Mouse (Mus musculus) heart, adult 2 months (tissue): ENCODE results near the gene Tmem212. TPM values are rescaled to one million over a fixed set of nuclear protein-coding genes. Genes with fewer than 3 reads are reported as not detected.

Experiments used
- DNase-seq, 2 experiments: peaks; one replicate each; pipeline ENCODE4 v3.0.0; 2021
- H3K27ac ChIP-seq: fragments of 200-600 bp; 2 replicates; pipeline ENCODE4 v1.8.1; 2022
- H3K27me3 ChIP-seq: fragments of 200-500 bp; 2 replicates; pipeline ENCODE4 v1.6.1; 2012; ENCODE audit warnings: mild to moderate bottlenecking, low read length, inconsistent platforms, mixed read lengths; ENCODE audit not compliant: control insufficient read depth, insufficient read depth
- H3K36me3 ChIP-seq: fragments of 200-500 bp; 2 replicates; pipeline ENCODE4 v1.6.1; 2012; ENCODE audit warnings: low read length, inconsistent platforms; ENCODE audit not compliant: control insufficient read depth, insufficient read depth
- H3K4me1 ChIP-seq: fragments of 200-500 bp; 2 replicates; pipeline ENCODE4 v1.6.1; 2011; ENCODE audit warnings: low read length; ENCODE audit not compliant: control insufficient read depth, insufficient read depth
- H3K4me3 ChIP-seq: fragments of 200-600 bp; 2 replicates; pipeline ENCODE4 v1.8.1; 2022
- H3K79me2 ChIP-seq: fragments of 200-500 bp; replicated peaks from 2 replicates; pipeline ENCODE4 v1.6.1; 2012; ENCODE audit warnings: mild to moderate bottlenecking, inconsistent platforms, low read length, moderate library complexity, mixed read lengths; ENCODE audit not compliant: control insufficient read depth, insufficient read depth
- H3K9ac ChIP-seq: fragments of 200-500 bp; 2 replicates; pipeline ENCODE4 v1.6.1; 2012; ENCODE audit warnings: low read depth, mild to moderate bottlenecking, control low read depth, inconsistent platforms, low read length, mixed read lengths
- CTCF ChIP-seq: fragments of 200-600 bp; IDR thresholded peaks from 2 replicates; pipeline ENCODE4 v1.8.1; 2022; ENCODE audit warnings: antibody characterized with exemption, mild to moderate bottlenecking, moderate library complexity
- EP300 ChIP-seq: fragments of 200-500 bp; IDR thresholded peaks from 2 replicates; pipeline ENCODE4 v1.6.1; 2011; ENCODE audit warnings: low read depth, low read length, control low read depth; ENCODE audit not compliant: insufficient read depth
- POLR2A ChIP-seq: fragments of 200-500 bp; IDR thresholded peaks from 2 replicates; pipeline ENCODE4 v1.6.1; 2011; ENCODE audit warnings: mild to moderate bottlenecking, low read depth, low read length, control low read depth; ENCODE audit not compliant: insufficient read depth
- WGBS: fragments of 180-500 bp; shearing (Covaris S2); methylation state at CpG from one replicate; pipeline ENCODE4 v1.1.7; 2018; 5-methylcytosine and 5-hydroxymethylcytosine counted together
- intact Hi-C: fragments of 180-260 bp; cut with DNase I; formaldehyde crosslinking; loops from one replicate; pipeline ENCODE4 v1.15.1; 2025
- polyA plus RNA-seq: library from polyadenylated mRNA; depleted of rRNA; stranded (reverse); fragments of >200 nt; gene quantifications from 2 replicates; pipeline ENCODE4 v1.2.3, GENCODE M21; 2012
- total RNA-seq, 2 experiments: library from RNA; stranded (reverse); gene quantifications; 2 replicates each; pipeline ENCODE4 v1.2.3; 2021

Gene Tmem212
- total and polyA plus RNA-seq, 3 experiments = 4.9 TPM; not detected in 2

DNA sequence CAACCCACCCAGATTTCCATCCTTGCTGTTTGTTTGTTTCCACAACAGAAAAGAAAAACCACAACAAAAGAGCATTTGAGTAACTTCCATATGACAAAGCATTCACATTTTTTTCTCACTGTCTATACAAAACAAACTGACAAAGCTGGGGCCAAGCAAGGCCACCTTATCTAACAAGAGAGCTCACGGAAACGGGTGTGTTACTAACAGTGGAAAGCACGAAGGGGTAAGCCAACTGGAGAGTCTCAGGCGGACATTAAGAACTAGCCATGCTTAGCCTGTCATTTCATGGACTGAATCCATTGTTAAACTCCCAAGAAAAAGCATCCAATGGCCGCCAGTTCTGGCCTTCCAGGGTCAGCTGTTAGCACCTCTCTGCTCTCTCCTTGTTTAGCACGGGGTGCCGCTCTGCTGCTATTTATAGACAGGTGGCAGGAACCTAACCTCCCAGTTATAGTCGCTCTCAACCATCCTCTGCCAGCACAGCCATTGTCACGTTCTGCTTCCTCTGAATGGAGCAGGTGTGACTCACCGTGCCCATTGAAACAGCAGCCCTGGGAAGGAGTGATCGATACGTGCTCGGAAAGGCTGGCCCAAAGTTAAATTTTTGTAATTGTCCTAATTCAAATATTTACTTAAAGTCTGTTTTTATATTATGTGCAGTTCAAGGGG is 8.6 kb upstream of the Tmem212 start:
- no peaks in the 10 kb centered on the region for H3K79me2 ChIP-seq
- no peak for TF ChIP-seq EP300
- no peak for TF ChIP-seq POLR2A
- peak overlapping the region; percentile 20 for H3K27ac ChIP-seq
- no peaks in the 10 kb centered on the region for H3K27me3 ChIP-seq
- DNase-seq = peak; percentile 45 to 73
- H3K36me3 ChIP-seq = no peaks in the 10 kb centered on the region
- H3K9ac ChIP-seq = no peak overlapping the region
- WGBS = 10% methylated on average over 13 of the region's 13 CpGs
- H3K4me3 ChIP-seq = no peak overlapping the region
- H3K4me1 ChIP-seq = peaks cover 8% of the 10 kb centered on the region
- intact Hi-C loops = no loop called here

DNA sequence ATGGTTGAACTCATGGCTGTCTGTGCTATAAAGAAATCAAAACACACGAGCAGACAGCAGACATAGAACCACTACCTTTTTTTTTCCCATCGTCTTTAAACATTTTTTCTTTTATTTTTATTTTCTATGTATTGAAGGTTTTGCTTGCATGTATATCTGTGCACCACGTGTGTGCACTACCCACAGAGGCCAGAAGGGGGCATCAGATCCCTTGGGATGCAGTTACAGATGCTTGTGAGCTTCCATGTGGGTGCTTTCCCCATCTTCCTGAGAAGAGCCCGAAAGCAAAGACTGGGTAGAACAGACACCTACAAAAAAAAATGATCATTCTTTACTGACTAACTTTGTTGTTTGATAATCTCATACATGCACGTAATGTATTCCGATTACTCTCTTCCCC is 5.7 kb upstream of the Tmem212 start:
- H3K79me2 ChIP-seq = no peaks in the 10 kb centered on the region
- peak; percentile 51 for TF ChIP-seq CTCF
- no peak for TF ChIP-seq EP300
- no peak for TF ChIP-seq POLR2A
- H3K4me1 ChIP-seq = peaks cover 10% of the 10 kb centered on the region
- H3K9ac ChIP-seq = no peak overlapping the region
- 91% methylated on average over 6 of the region's 6 CpGs for WGBS
- intact Hi-C loops = no loop called here
- H3K36me3 ChIP-seq = no peaks in the 10 kb centered on the region
- no peak for DNase-seq
- no peaks in the 10 kb centered on the region for H3K27me3 ChIP-seq
- no peak overlapping the region for H3K27ac ChIP-seq
- no peak overlapping the region for H3K4me3 ChIP-seq

DNA sequence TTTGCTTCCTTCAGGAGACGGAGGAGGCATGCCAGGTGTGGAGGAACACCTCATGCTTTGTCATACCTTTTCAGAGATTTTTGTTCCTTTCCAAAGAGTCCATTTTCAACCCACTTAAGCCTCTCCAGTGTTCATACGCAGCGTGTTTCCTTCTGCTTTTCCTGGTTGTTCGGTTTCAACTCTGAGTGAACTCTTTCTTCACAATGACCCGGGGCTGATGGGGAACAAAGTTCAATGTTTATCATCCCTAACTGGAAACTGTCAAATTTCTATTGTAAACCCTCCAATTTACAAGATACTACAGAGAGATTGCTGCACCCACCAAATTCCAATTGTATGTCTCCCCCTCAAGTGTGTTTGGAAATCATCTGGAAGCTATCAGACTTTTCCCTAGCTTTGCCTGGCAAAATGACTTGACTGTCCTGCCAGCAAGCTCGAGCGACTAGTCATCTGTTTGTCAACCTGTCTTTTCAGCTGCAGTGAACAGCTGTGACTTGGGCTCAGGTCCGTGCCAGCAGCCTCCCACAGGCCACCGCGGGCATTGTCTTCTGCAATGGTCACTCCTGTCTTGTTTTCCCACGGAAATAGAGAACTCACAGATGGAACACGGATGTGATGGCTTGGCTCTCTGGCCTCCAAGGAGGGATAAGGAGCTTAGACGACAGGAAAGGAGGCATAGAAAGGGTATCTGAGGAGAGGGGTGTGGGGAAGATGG is 3.0 kb upstream of the Tmem212 start:
- Histone ChIP-seq H3K79me2 (no peaks in the 10 kb centered on the region), H3K9ac (no peak overlapping the region), H3K36me3 (no peaks in the 10 kb centered on the region), H3K27ac (peak overlapping the region; percentile 56), H3K4me3 (no peak overlapping the region), H3K27me3 (no peaks in the 10 kb centered on the region), H3K4me1 (peaks cover 5% of the 10 kb centered on the region)
- WGBS = 23% methylated on average over 13 of the region's 13 CpGs
- DNase-seq = peak; percentile 72 to 79
- intact Hi-C loops = no loop called here
- TF ChIP-seq CTCF (peak; percentile 49), EP300 (peak; percentile 79), POLR2A (0 out of 2 replicates have a peak, but pooled peaks have one; percentile 14)

DNA sequence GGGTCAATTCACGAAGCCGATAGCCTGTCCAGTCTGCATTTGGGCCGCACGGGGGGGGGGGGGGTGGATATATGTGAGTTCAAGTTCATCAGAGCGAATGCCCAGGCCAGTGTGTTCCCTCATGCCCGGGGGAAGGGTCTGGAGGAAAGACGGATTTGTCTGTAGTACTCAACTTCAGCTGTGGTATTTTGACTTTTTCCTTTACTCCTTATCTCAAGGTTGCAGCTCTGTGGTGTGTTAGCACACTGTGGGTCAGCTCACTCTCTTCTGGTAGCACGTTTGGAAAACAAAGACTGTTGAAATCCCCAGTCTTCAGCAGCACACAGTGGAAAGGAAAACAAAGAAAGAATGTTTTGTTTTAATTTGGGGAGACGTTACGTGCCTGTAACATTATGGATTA is 2.0 kb upstream of the Tmem212 start:
- TF ChIP-seq POLR2A = no peak
- TF ChIP-seq EP300 = no peak
- TF ChIP-seq CTCF = no peak
- no peak overlapping the region for H3K9ac ChIP-seq
- peaks cover 5% of the 10 kb centered on the region for H3K4me1 ChIP-seq
- DNase-seq = no peak
- 69% methylated on average over 10 of the region's 10 CpGs for WGBS
- H3K79me2 ChIP-seq = no peaks in the 10 kb centered on the region
- no peaks in the 10 kb centered on the region for H3K27me3 ChIP-seq
- no peak overlapping the region for H3K4me3 ChIP-seq
- peak overlapping the region; percentile 56; the same call in 1 of the 2 replicates for H3K27ac ChIP-seq
- H3K36me3 ChIP-seq = no peaks in the 10 kb centered on the region
- intact Hi-C loops = no loop called here

- no peaks in the 10 kb centered on the region for H3K36me3 ChIP-seq
- H3K27ac ChIP-seq = peak overlapping the region; percentile 38; the same call in 1 of the 2 replicates
- no peaks in the 10 kb centered on the region for H3K79me2 ChIP-seq
- H3K4me3 ChIP-seq = no peak overlapping the region
- H3K9ac ChIP-seq = no peak overlapping the region
- WGBS = 48% methylated on average over 7 of the region's 7 CpGs
- H3K27me3 ChIP-seq = no peaks in the 10 kb centered on the region
- intact Hi-C loops = no loop called here
- TF ChIP-seq EP300 (no peak), POLR2A (no peak), CTCF (no peak)
- peaks cover 8% of the 10 kb centered on the region for H3K4me1 ChIP-seq
- peak in 1 of 2 experiments; percentile 40 for DNase-seq
Measured at GRCm38 (mm10) chr3:27886578-27886977, 9.6 kb downstream of the Tmem212 start.

GRCm38 (mm10) chr3:27885585-27885984 is 10.6 kb downstream of the Tmem212 start:
- DNase-seq = no peak
- 97% methylated on average over 6 of the region's 6 CpGs for WGBS
- no peak overlapping the region for H3K27ac ChIP-seq

More at GRCm38 (mm10) chr3:27885585-27885984, 10.6 kb downstream of the Tmem212 start:
- peaks cover 8% of the 10 kb centered on the region for H3K4me1 ChIP-seq
- H3K9ac ChIP-seq = no peak overlapping the region
- H3K4me3 ChIP-seq = no peak overlapping the region
- H3K27me3 ChIP-seq = no peaks in the 10 kb centered on the region
- no peaks in the 10 kb centered on the region for H3K36me3 ChIP-seq
- intact Hi-C loops = no loop called here
- TF ChIP-seq EP300 = no peak
- TF ChIP-seq POLR2A = no peak
- no peak for TF ChIP-seq CTCF
- no peaks in the 10 kb centered on the region for H3K79me2 ChIP-seq
